Mouse (Mus musculus) ES-E14 (cell line): Measurements from ENCODE around the gene Prss16.

ENCODE experiments used
- CHD2 ChIP-seq: IDR thresholded peaks from 2 replicates; pipeline ENCODE4 v1.6.1; 2014; ENCODE audit warnings: mild to moderate bottlenecking, low read depth, low read length, inconsistent platforms
- ZC3H11A ChIP-seq: IDR thresholded peaks from 2 replicates; pipeline ENCODE4 v1.6.1; 2012; ENCODE audit warnings: low read depth, mild to moderate bottlenecking, inconsistent platforms, low read length, borderline replicate concordance

GRCm38 (mm10) chr13:21996101-21996839 is 13.3 kb downstream of the Prss16 start:
- TF ChIP-seq ZC3H11A (no peak), CHD2 (no peak)
